In genomic region chr15:99819109-99819440, GRCm38 (mm10) we compare ENCODE assay signal across 8 mouse cellular contexts. TPM values are rescaled to one million over a fixed set of nuclear protein-coding genes. Genes with fewer than 3 reads are reported as not detected.
DNase-seq lines count a peak whose midpoint lies in the region; ATAC-seq and TF ChIP-seq lines count a peak whose summit lies in the region.

No protein-coding gene starts in this region.

- peak overlapping the region; percentile 18 for H3K9ac ChIP-seq in liver, adult 2 months (ENCODE audit: low read depth, low read length)
- H3K9ac ChIP-seq in neural tube, embryonic 14.5 days (replicated peaks; ENCODE audit: low read depth, low read length): no peak overlapping the region; the same call in 1 of the 2 replicates

- no peak for DNase-seq in liver, adult 2 months (ENCODE audit: extremely low read depth, low read depth, low spot score)
- DNase-seq in liver: no peak
- no peak for DNase-seq in limb, embryonic 10.5 days (ENCODE audit: low spot score)
- no peak for DNase-seq in frontal cortex, postnatal 25 days (ENCODE audit: low spot score in 2 of 2)
- DNase-seq in urinary bladder, postnatal 14 days (ENCODE audit: low spot score): no peak
- no peak for DNase-seq in adrenal gland, adult 18-20 months (ENCODE audit: low spot score in 2 of 2)

- H3K79me2 ChIP-seq in liver, adult 2 months (ENCODE audit: control insufficient read depth, insufficient read depth, low read length): peaks cover 12% of the 10 kb centered on the region; the same call in 1 of the 2 replicates

- no peak for TF ChIP-seq CTCF in liver, adult 2 months (IDR thresholded peaks at IDR 0.05; ENCODE audit: low read depth, low read length)
- TF ChIP-seq CTCF in embryonic fibroblast, embryonic 13.5 days (IDR thresholded peaks at IDR 0.05; ENCODE audit: borderline replicate concordance, insufficient read depth, low read length): no peak

- H3K4me1 ChIP-seq in liver, adult 2 months (ENCODE audit: control insufficient read depth, insufficient read depth, low read length): peaks cover 3% of the 10 kb centered on the region; the same call in 1 of the 2 replicates
- H3K4me1 ChIP-seq in embryonic fibroblast, embryonic 13.5 days (ENCODE audit: control insufficient read depth, insufficient read depth, low read length): peaks cover 7% of the 10 kb centered on the region; the same call in 1 of the 2 replicates
- H3K4me1 ChIP-seq in limb, embryonic 10.5 days: peaks cover 27% of the 10 kb centered on the region
- peaks cover 22% of the 10 kb centered on the region for H3K4me1 ChIP-seq in neural tube, embryonic 14.5 days (ENCODE audit: control insufficient read depth, insufficient read depth, low read length)

- H3K9me3 ChIP-seq in limb, embryonic 10.5 days (replicated peaks): no peaks in the 10 kb centered on the region
- H3K9me3 ChIP-seq in neural tube, embryonic 14.5 days (ENCODE audit: control insufficient read depth, low read length): no peaks in the 10 kb centered on the region

- WGBS in liver, adult 2 months: 72% methylated on average over 6 of the region's 6 CpGs
- WGBS in limb, embryonic 10.5 days: 14% methylated on average over 6 of the region's 6 CpGs
- WGBS in neural tube, embryonic 14.5 days: 20% methylated on average over 6 of the region's 6 CpGs

- H3K27me3 ChIP-seq in liver, adult 2 months (ENCODE audit: control insufficient read depth, insufficient read depth, low read length): no peaks in the 10 kb centered on the region
- no peaks in the 10 kb centered on the region for H3K27me3 ChIP-seq in limb, embryonic 10.5 days (ENCODE audit: low read depth, poor library complexity, severe bottlenecking)
- H3K27me3 ChIP-seq in neural tube, embryonic 14.5 days (ENCODE audit: control insufficient read depth, insufficient read depth, low read length): no peaks in the 10 kb centered on the region

- peak overlapping the region; percentile 24 for H3K4me2 ChIP-seq in neural tube, embryonic 14.5 days (ENCODE audit: low read depth, low read length)

- no peak for TF ChIP-seq POLR2A in liver, adult 2 months (IDR thresholded peaks at IDR 0.05; ENCODE audit: extremely low read depth, insufficient read depth, low read length)
- TF ChIP-seq POLR2A in embryonic fibroblast, embryonic 13.5 days (IDR thresholded peaks at IDR 0.05; ENCODE audit: low read depth, low read length): no peak

- ATAC-seq in neural tube, embryonic 14.5 days (ENCODE audit: low read depth): no peak

- H3K27ac ChIP-seq in liver, adult 2 months (replicated peaks; ENCODE audit: insufficient read depth, low read depth, low read length): peak overlapping the region; percentile 67
- peak overlapping the region; percentile 99 for H3K27ac ChIP-seq in embryonic fibroblast, embryonic 13.5 days (ENCODE audit: insufficient read depth, low read length)
- peak overlapping the region; percentile 97 for H3K27ac ChIP-seq in limb, embryonic 10.5 days
- peak overlapping the region; percentile 70 for H3K27ac ChIP-seq in neural tube, embryonic 14.5 days (ENCODE audit: low read depth, low read length)

- H3K4me3 ChIP-seq in liver, adult 2 months (ENCODE audit: insufficient read depth, low read depth, low read length): peak overlapping the region; percentile 64
- peak overlapping the region; percentile 96 for H3K4me3 ChIP-seq in embryonic fibroblast, embryonic 13.5 days (ENCODE audit: insufficient read depth, low read length)
- H3K4me3 ChIP-seq in limb, embryonic 10.5 days: peak overlapping the region; percentile 64
- H3K4me3 ChIP-seq in neural tube, embryonic 14.5 days (ENCODE audit: low read depth, low read length): peak overlapping the region; percentile 25

- H3K36me3 ChIP-seq in liver, adult 2 months (ENCODE audit: control insufficient read depth, insufficient read depth, low read length): peaks cover 6% of the 10 kb centered on the region
- peaks cover 32% of the 10 kb centered on the region for H3K36me3 ChIP-seq in limb, embryonic 10.5 days
- no peaks in the 10 kb centered on the region for H3K36me3 ChIP-seq in neural tube, embryonic 14.5 days (ENCODE audit: control insufficient read depth, insufficient read depth, low read length)

RNA-seq across cellular contexts. Expression of gene Cers5, which starts 46.4 kb away (rescaled TPM):
- total RNA-seq in liver, adult 2 months (2014; rRNA removed): 3.2 and 3.8 TPM in 2 replicates
- 1.7 and 2.0 TPM in 2 replicates for polyA plus RNA-seq in liver, adult 2 months (2012; rRNA removed)
- polyA plus RNA-seq in embryonic fibroblast, embryonic 13.5 days (2011; ENCODE audit: insufficient read length, low read depth, missing spikeins): 75.9 and 82.1 TPM in 2 replicates
- polyA plus RNA-seq in limb, embryonic 10.5 days (2016; fragmentation: Nextera tagmentation; extraction: Ambion mirVana): 68.2 and 75.6 TPM in 2 replicates
- polyA plus RNA-seq in neural tube, embryonic 14.5 days (2014; fragmentation: Nextera tagmentation; extraction: Ambion mirVana): 82.5 and 83.3 TPM in 2 replicates
- 10 to 100 TPM; 40.8 to 53.7 TPM for total RNA-seq in adrenal gland, adult 18-20 months (2021)

RNA-seq across cellular contexts. Expression of gene Lima1, which starts 56.2 kb away (rescaled TPM):
- total RNA-seq in liver, adult 2 months (2014; rRNA removed): 28.9 and 32.7 TPM in 2 replicates
- polyA plus RNA-seq in liver, adult 2 months (2012; rRNA removed): 11.2 and 16.0 TPM in 2 replicates
- polyA plus RNA-seq in embryonic fibroblast, embryonic 13.5 days (2011; ENCODE audit: insufficient read length, low read depth, missing spikeins): 172 and 199 TPM in 2 replicates
- 56.8 and 70.8 TPM in 2 replicates for polyA plus RNA-seq in limb, embryonic 10.5 days (2016; fragmentation: Nextera tagmentation; extraction: Ambion mirVana)
- polyA plus RNA-seq in neural tube, embryonic 14.5 days (2014; fragmentation: Nextera tagmentation; extraction: Ambion mirVana): 14.9 and 20.4 TPM in 2 replicates
- 10 to 100 TPM; 35.4 to 39.9 TPM for total RNA-seq in adrenal gland, adult 18-20 months (2021)

Comparison
In these comparisons a context has a peak if more than half of its experiments do, and no peak if none do; other contexts are left out.
1. H3K4me3 ChIP-seq: peak in every context shown above with its lines; median percentile 96 in embryonic fibroblast, embryonic 13.5 days; 64 in liver, adult 2 months; 64 in limb, embryonic 10.5 days; 25 in neural tube, embryonic 14.5 days.
2. RNA of gene Cers5, which starts 46.4 kb away (polyA plus RNA-seq): 82.5 to 83.3 TPM in neural tube, embryonic 14.5 days, 75.9 to 82.1 TPM in embryonic fibroblast, embryonic 13.5 days and 68.2 to 75.6 TPM in limb, embryonic 10.5 days; 1.7 to 2.0 TPM in liver, adult 2 months; every median in the first group is over 10 times any median in the second.
3. Peak in every context shown above with its lines, with median percentiles within 50 percentile points of each other: H3K27ac ChIP-seq.